Mouse (Mus musculus) frontal cortex, adult (tissue): ENCODE data around the gene Col5a2.
"Not testable (repeated sequence)": the region's sequence is repeated elsewhere in the genome, so short reads cannot be mapped to it uniquely, and the experiment has no call there.

Source experiments
- ATAC-seq: cut with Nextera tagmentation; 2 replicates; pipeline ENCODE4 v1.9.2; 2017; ENCODE audit warnings: mild to moderate bottlenecking, moderate library complexity, mixed read lengths; ENCODE audit not compliant: low TSS enrichment

Col5a2 gene

DNA sequence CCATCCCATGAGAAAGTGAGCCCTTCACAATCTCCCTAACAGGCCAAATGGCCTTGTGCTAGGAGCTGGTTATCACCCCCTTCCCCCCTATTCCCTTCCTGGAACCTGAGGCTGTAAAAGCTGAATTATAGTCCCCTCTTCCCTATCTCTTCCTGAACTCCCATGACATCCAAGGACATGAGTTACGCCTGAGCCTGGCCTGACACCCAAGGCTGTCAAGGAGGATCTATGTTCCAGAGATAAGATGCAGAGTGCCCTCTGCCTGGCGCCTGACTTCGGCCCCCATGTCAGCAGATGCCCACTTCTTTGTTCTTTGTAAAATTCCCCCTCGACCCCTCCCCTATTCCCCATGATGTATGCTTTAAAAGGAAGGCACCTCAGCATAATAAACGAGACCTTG, 73.9 kb downstream of the Col5a2 start:
- ATAC-seq, result not testable (repeated sequence)

DNA sequence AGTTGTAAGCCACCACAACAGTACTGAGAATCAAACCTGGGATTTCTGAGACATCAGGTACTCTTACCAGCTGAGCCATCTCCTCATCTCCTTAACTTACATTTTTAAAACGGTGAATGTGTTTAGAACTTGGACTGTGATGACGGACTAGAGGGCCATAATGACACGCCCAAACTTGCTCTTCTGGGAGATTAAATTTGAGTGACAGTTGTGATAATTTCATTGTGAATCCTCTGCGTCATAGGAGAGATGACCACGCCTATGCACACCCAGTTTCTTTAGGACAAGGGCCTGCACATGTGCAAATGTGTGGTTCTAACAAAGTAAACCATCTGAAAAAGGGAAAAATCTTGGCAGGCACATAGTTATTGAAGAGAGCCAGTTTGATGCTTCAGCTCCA, 79.2 kb downstream of the Col5a2 start:
- no peak; the same call in 1 of the 2 replicates for ATAC-seq

DNA sequence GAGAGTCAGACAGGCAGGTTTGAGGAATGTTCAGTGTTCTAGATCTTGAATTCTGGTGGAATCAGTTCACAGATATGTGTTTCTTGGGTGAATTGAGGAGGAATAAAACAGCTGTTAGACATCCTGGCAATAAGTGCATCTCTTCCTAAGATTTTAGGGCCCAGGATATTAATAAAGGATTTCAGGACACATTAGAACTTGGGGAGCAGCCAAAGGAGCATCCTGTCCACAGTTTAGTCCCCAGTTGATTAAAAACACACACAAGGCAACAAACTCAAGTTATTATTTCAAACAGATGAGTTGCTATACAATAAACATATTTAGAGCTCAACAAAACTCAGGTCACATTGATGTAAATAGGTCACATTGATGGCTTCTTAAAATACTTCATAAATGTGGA, 82.5 kb downstream of the Col5a2 start:
- ATAC-seq, result no peak

DNA sequence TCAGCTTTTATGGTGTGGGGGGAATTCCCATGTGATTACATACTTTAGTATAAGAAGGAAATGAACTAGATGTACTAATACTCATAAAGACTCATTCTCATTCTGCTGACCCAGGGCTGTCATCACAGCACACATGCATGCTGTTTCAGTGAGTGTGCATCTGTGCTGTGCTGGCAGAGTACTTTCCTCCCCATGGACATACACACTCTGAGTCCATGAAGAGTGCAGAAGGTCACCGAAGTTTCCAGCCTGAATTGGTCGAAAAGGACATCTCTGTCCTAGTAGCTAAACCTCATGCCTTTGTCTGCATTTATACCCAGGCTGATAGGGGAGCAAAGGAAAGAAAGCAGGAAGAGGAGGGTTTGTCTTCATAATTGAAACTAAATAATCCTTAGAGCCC, 83.2 kb downstream of the Col5a2 start:
- ATAC-seq, result no peak

DNA sequence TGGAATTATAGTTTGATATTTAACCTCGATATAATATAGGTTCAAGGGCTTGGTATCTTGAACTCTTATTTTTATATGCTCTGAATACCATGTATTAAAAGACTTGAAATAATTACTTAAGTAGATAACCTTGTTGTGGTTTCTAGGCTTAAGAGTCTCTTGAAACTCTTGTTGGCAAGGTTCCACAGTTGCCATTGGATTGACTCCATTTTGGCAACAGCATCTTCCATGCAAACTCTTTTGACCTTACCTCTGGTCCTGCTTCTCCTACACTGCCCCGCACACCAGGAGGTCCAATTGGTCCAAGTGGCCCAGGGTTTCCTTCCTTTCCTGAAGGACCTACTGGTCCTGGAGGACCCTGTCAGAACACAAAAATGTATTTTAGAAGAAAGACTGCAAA, 121.2 kb downstream of the Col5a2 start:
- ATAC-seq, result no peak

DNA sequence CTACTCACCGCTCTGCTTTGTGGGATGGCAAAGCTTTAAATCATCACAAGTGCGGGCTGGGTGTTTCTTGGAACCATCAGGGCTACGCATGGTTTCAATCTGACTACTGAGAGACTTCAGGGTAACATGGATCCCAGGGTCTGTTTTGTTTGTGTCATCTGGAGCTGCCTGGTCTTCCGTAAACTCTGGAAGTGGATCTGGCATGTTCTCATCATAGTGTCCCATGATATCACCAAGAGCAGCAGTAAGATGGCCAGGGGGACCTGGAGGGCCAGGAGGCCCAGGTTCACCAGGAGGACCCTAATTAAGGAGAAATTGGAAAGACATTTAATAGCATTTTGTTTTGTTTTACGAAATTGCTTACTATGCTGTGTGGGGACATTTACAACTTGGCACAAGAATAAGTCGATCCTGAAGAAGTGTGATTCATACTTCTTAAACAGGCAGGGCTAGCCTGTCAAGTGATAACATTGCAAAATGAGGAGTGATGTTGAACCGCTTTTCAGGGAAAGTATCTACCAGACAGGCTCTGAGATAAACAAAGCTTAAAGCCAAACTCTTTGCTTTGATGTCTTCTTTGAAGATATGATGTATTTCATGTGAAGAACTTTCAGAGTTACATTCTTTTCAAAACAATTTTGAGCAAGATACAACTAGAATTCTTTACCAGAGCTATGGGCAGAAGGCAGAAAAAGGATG, 122.9 kb downstream of the Col5a2 start:
- no peak for ATAC-seq

DNA sequence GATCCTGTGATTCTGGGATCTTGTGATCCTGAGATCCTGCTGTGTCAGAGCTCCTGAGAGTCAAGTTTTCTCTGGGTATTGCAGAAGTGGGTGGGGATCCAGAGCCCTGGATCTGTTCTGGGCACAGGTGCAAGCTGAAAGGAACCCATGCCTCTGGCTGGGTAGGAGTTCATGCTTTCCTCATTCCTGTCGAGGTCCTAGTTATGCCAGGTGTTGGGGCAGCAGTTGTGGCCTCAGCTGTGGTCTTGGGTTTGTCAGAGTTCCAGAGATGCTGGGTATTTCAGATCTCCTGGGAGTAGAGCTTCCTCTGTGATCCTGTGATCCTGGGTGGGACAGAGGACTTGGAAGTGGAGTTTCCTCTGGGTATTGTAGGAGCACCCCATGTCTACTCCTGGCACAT, 137.7 kb downstream of the Col5a2 start:
- no peak for ATAC-seq

DNA sequence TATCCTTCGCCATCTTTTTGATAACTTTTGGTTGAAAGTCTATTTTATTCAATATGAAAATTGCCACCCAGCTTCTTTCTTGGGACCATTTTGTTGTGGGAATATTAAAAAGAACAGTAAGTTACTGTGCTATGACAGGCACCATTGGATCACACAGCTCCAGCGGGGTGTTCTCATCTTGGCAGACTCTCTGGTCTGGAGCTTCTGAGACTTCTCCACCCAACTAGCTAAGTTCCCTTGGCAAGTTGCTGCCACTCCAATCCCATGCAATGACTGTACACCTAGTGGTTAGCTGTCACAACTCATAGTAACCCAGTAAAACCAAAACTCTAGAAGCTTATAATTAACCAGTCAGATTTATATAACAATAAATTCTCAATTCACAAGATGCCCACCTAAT, 139.8 kb downstream of the Col5a2 start:
- ATAC-seq, result no peak

DNA sequence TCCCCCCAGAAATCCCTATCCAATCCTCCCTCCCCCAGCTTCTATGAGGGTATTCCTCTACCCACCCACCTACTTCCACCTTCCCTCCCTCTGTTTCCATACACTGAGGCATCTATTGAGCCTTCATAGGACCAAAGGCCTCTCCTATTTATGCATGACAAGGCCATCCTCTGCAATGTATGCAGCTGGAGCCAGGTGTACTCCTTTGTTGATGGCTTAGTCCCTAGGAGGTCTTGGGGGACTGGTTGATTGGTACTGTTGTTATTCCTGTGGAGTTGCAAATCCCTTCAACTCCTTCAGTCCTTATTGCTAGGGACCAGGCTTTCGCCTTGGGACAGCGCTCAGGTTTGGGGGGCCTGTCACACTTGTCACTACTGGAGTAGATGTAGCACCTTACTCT, 143.4 kb downstream of the Col5a2 start:
- ATAC-seq, result no peak

DNA sequence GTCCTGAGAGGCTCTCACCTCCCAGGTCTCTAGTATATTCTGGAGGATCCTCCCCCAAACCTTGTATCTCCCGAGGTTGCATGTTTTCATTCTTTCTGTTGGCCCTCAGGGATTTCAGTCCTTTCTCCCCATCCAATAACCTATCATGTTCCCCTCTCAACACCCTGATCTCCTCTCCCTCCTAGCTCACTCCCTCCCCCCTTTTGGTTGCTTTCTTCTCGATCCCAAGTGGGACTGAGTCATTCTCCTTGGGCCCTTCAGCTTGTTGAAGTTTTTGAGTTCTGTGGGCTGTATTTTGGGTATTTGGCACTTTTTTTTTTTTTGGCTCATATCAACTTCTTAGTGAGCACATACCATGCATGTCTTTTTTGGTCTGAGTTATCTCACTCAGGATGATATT, 143.9 kb downstream of the Col5a2 start:
- ATAC-seq, result no peak

DNA sequence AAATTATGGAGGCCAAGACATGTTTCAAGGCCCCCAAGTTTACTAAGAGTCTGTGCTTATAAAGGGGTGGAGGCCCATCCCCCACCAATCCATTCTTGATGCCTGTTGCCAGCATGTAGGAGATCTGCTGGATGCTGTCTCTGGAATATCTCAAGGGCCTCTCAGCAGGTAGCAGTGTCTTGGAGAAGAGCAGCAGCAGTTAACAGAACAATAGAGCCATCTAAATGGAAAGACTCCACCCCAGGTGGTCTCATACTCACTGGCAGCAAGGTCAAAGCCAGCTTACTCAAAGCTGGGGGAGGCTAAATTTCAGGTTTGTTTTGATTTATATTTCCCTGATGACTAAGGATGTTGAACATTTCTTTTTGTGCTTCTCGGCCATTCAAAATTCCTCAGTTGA, 145.1 kb downstream of the Col5a2 start:
- ATAC-seq, result no peak

DNA sequence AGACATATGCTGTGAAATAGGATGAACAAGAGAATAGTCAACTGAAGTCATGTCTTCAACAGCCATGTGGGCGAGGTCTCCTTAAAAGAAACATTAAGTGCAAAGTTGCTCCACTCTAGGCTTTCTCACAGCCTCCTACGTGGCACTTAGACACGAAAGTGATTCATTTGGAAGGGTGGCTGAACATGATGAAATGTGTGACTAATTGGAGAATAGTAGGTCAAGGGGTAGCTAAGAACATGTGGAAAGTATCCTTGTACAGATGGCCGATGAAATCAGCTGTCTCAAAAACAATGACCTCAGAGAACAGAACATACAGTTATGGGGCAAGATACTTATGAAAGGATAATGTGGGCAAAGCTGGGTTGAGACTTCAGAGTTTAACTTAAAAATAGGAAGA, 147.1 kb downstream of the Col5a2 start:
- peak; percentile 79 for ATAC-seq

DNA sequence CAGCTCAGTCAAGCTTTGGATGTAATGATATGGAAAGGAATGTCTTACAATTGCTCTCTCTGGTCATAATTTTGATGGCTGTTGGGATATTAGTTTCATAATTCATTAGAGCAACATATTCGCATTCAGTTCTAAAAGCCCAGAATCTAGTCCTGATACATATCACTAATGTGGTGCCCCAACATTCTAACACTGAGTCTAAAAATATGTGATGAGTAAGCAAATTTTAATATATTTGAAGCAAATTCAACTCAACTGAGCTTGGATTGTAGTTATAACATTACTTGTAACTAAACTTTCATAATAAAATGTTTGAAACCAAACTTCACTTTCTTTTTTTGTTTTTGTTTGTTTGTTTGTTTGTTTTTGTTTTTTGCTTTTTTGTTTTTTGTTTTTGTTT, 173.9 kb downstream of the Col5a2 start:
- no peak for ATAC-seq
